ENCODE assay signal across 24 mouse cellular contexts in genomic region chr12:113114856-113115538, GRCm38 (mm10). TPM values are rescaled to one million over a fixed set of nuclear protein-coding genes. Genes with fewer than 3 reads are reported as not detected.
DNase-seq lines count a peak whose midpoint lies in the region; ATAC-seq and TF ChIP-seq lines count a peak whose summit lies in the region.
"Had no signal": no experiment of that assay in that cellular context is flagged by ENCODE, and none has a peak within 500 bp of the region (broad histone marks: within the 10 kb centered on the region; RNA-seq: fewer than 3 reads in every experiment).

No protein-coding gene starts in this region.

- H3K9me3 ChIP-seq in embryonic facial prominence, embryonic 14.5 days (ENCODE audit: control insufficient read depth, low read length), result no peaks in the 10 kb centered on the region
- H3K9me3 ChIP-seq in embryonic facial prominence, embryonic 10.5 days, result no peaks in the 10 kb centered on the region
- no peaks in the 10 kb centered on the region for H3K9me3 ChIP-seq in E14TG2a.4 (ENCODE audit: low read length)
- no peaks in the 10 kb centered on the region for H3K9me3 ChIP-seq in ES-E14 (ENCODE audit: control insufficient read depth, insufficient read depth, low read depth, low read length)
- H3K9me3 ChIP-seq in intestine, postnatal 0 days (ENCODE audit: control insufficient read depth), result no peaks in the 10 kb centered on the region
- H3K9me3 ChIP-seq: forebrain, embryonic 15.5 days; heart, embryonic 15.5 days; hindbrain, embryonic 10.5 days had no signal

- no peaks in the 10 kb centered on the region for H3K4me1 ChIP-seq in embryonic facial prominence, embryonic 14.5 days (ENCODE audit: control insufficient read depth, insufficient read depth, low read length)
- no peaks in the 10 kb centered on the region for H3K4me1 ChIP-seq in embryonic facial prominence, embryonic 10.5 days
- H3K4me1 ChIP-seq in E14TG2a.4 (replicated peaks; ENCODE audit: low read depth, low read length) (peaks cover 96% of the 10 kb centered on the region), ES-E14 (ENCODE audit: control insufficient read depth in 2 of 2, insufficient read depth in 2 of 2, low read length in 2 of 2, poor library complexity in 1 of 2) (peaks cover 13 to 31% of the 10 kb centered on the region in 2 experiments)
- no peaks in the 10 kb centered on the region for H3K4me1 ChIP-seq in intestine, postnatal 0 days (replicated peaks; ENCODE audit: control insufficient read depth, insufficient read depth, low read length)
- no peaks in the 10 kb centered on the region; the same call in 1 of the 2 replicates for H3K4me1 ChIP-seq in thymus, adult 2 months (replicated peaks; ENCODE audit: control insufficient read depth, insufficient read depth, low read length)
- H3K4me1 ChIP-seq: forebrain, embryonic 15.5 days; hindbrain, embryonic 10.5 days had no signal

- WGBS in embryonic facial prominence, embryonic 14.5 days, result 80% methylated on average over 16 of the region's 16 CpGs
- 87% methylated on average over 16 of the region's 16 CpGs for WGBS in embryonic facial prominence, embryonic 10.5 days
- 67% methylated on average over 16 of the region's 16 CpGs for WGBS in intestine, postnatal 0 days
- WGBS in thymus, adult 2 months, result 89% methylated on average over 16 of the region's 16 CpGs

- no peak overlapping the region for H3K4me3 ChIP-seq in embryonic facial prominence, embryonic 14.5 days (ENCODE audit: low read depth, low read length)
- H3K4me3 ChIP-seq in embryonic facial prominence, embryonic 10.5 days, result no peak overlapping the region
- H3K4me3 ChIP-seq in E14TG2a.4 (replicated peaks; ENCODE audit: low read length), result peak overlapping the region; percentile 49
- no peak overlapping the region for H3K4me3 ChIP-seq in ES-E14 (ENCODE audit: insufficient read depth in 1 of 2, low read depth in 1 of 2, low read length in 2 of 2, poor library complexity in 1 of 2, severe bottlenecking in 1 of 2)
- no peak overlapping the region for H3K4me3 ChIP-seq in intestine, postnatal 0 days (ENCODE audit: low read depth, low read length)
- no peak overlapping the region for H3K4me3 ChIP-seq in thymus, adult 2 months (ENCODE audit: control insufficient read depth, insufficient read depth, low read length)
- H3K4me3 ChIP-seq: forebrain, embryonic 15.5 days; heart, embryonic 15.5 days; hindbrain, embryonic 10.5 days had no signal

- no peak overlapping the region for H3K9ac ChIP-seq in embryonic facial prominence, embryonic 14.5 days (ENCODE audit: low read depth, low read length)
- H3K9ac ChIP-seq in ES-E14 (ENCODE audit: insufficient read depth, low read depth, low read length, poor library complexity, severe bottlenecking), result no peak overlapping the region
- H3K9ac ChIP-seq in intestine, postnatal 0 days (ENCODE audit: low read depth, low read length), result no peak overlapping the region
- H3K9ac ChIP-seq: forebrain, embryonic 15.5 days; heart, embryonic 15.5 days; hindbrain, embryonic 14.5 days had no signal

- in situ Hi-C loops in ES-E14 (cut with MboI; ENCODE audit: low sequenced_read_pairs in 2 of 2, unreplicated experiment in 2 of 2), result no loop called here

- no peak overlapping the region for H3K4me2 ChIP-seq in embryonic facial prominence, embryonic 14.5 days (ENCODE audit: low read depth, low read length)
- no peak overlapping the region for H3K4me2 ChIP-seq in intestine, postnatal 0 days (replicated peaks; ENCODE audit: low read depth)
- H3K4me2 ChIP-seq: forebrain, embryonic 15.5 days; heart, embryonic 11.5 days; heart, embryonic 15.5 days; hindbrain, embryonic 14.5 days had no signal

- no peak overlapping the region for H3K27ac ChIP-seq in embryonic facial prominence, embryonic 14.5 days (replicated peaks; ENCODE audit: low read depth, low read length)
- no peak overlapping the region for H3K27ac ChIP-seq in embryonic facial prominence, embryonic 10.5 days (replicated peaks)
- peak overlapping the region; percentile 65 for H3K27ac ChIP-seq in ES-E14 (ENCODE audit: insufficient read depth, low read depth, low read length, poor library complexity, severe bottlenecking)
- no peak overlapping the region for H3K27ac ChIP-seq in intestine, postnatal 0 days (ENCODE audit: low read depth, low read length)
- H3K27ac ChIP-seq in thymus, adult 2 months (ENCODE audit: control insufficient read depth, insufficient read depth, low read length), result no peak overlapping the region
- H3K27ac ChIP-seq: forebrain, embryonic 15.5 days; heart, embryonic 15.5 days; hindbrain, embryonic 10.5 days; hindbrain, embryonic 14.5 days had no signal

- peak; percentile 12; the same call in 1 of the 2 replicates for ATAC-seq in embryonic facial prominence, embryonic 14.5 days (ENCODE audit: low read depth)
- ATAC-seq in intestine, postnatal 0 days, result peak; percentile 22; the same call in 1 of the 2 replicates
- ATAC-seq: forebrain, embryonic 15.5 days; Patski had no signal

- H3K27me3 ChIP-seq in embryonic facial prominence, embryonic 14.5 days (replicated peaks; ENCODE audit: control insufficient read depth, insufficient read depth, low read length), result no peaks in the 10 kb centered on the region
- no peaks in the 10 kb centered on the region for H3K27me3 ChIP-seq in embryonic facial prominence, embryonic 10.5 days (replicated peaks; ENCODE audit: low read depth, poor library complexity, severe bottlenecking)
- H3K27me3 ChIP-seq in E14TG2a.4 (ENCODE audit: insufficient read depth, low read length), result no peaks in the 10 kb centered on the region
- H3K27me3 ChIP-seq in intestine, postnatal 0 days (replicated peaks; ENCODE audit: control insufficient read depth, insufficient read depth, low read length), result no peaks in the 10 kb centered on the region
- no peaks in the 10 kb centered on the region for H3K27me3 ChIP-seq in thymus, adult 2 months (ENCODE audit: control insufficient read depth, insufficient read depth, low read length)
- H3K27me3 ChIP-seq: forebrain, embryonic 15.5 days; heart, embryonic 15.5 days; Patski had no signal

- no peak for TF ChIP-seq POLR2A in thymus, adult 2 months (IDR thresholded peaks at IDR 0.05; ENCODE audit: control insufficient read depth, extremely low read depth, insufficient read depth, low read length, poor library complexity)

- no peak for TF ChIP-seq CTCF in E14TG2a.4 (conservative IDR thresholded peaks at IDR 0.05; ENCODE audit: low read length)
- TF ChIP-seq CTCF in intestine, postnatal 0 days (IDR thresholded peaks at IDR 0.05; ENCODE audit: low read depth), result peak; percentile 34; the same call in 1 of the 2 replicates
- TF ChIP-seq CTCF in thymus, adult 2 months (IDR thresholded peaks at IDR 0.05; ENCODE audit: borderline replicate concordance, control insufficient read depth, extremely low read depth, insufficient read depth, low read length, poor library complexity), result no peak

- intact Hi-C loops in left cerebral cortex, postnatal 25 days (cut with DNase I), result no loop called here
- intact Hi-C loops in left cerebral cortex, postnatal 4 days (cut with DNase I), result no loop called here

- DNase-seq in embryonic facial prominence, embryonic 14.5 days (ENCODE audit: low spot score), result no peak
- DNase-seq in embryonic facial prominence, embryonic 10.5 days (ENCODE audit: low spot score), result no peak
- DNase-seq in ES-E14 (ENCODE audit: low read depth, low spot score), result peak; percentile 88
- DNase-seq in left cerebral cortex, postnatal 25 days (ENCODE audit: low spot score in 2 of 2), result no peak
- DNase-seq in thymus, adult 2 months, result no peak
- no peak for DNase-seq in left cerebral cortex, postnatal 4 days
- DNase-seq: cerebellum, adult 11-12 months; cerebellum, postnatal 10 days; gastrocnemius, postnatal 10 days; heart, adult 18-20 months; heart, postnatal 14 days; kidney, adult 11 months had no signal

- H3K36me3 ChIP-seq in embryonic facial prominence, embryonic 14.5 days (ENCODE audit: control insufficient read depth, insufficient read depth, low read length), result peaks cover 72% of the 10 kb centered on the region
- H3K36me3 ChIP-seq in embryonic facial prominence, embryonic 10.5 days (replicated peaks), result peaks cover 90% of the 10 kb centered on the region
- peaks cover 79% of the 10 kb centered on the region for H3K36me3 ChIP-seq in E14TG2a.4 (ENCODE audit: insufficient read depth, low read length)
- H3K36me3 ChIP-seq in ES-E14 (ENCODE audit: control insufficient read depth, insufficient read depth, low read length, poor library complexity, severe bottlenecking), result peaks cover 52% of the 10 kb centered on the region
- H3K36me3 ChIP-seq in intestine, postnatal 0 days (ENCODE audit: control insufficient read depth, insufficient read depth), result peaks cover 59% of the 10 kb centered on the region
- H3K36me3 ChIP-seq in thymus, adult 2 months (ENCODE audit: control insufficient read depth, insufficient read depth, low read length), result peaks cover 12% of the 10 kb centered on the region; the same call in 1 of the 2 replicates

RNA-seq across cellular contexts. Expression of gene Mta1, which starts 16.9 kb away (rescaled TPM):
- polyA plus RNA-seq in embryonic facial prominence, embryonic 14.5 days (2014; fragmentation: Nextera tagmentation; extraction: Ambion mirVana), result 19.8 and 21.3 TPM in 2 replicates
- 20.3 and 21.0 TPM in 2 replicates for polyA plus RNA-seq in embryonic facial prominence, embryonic 10.5 days (2016; fragmentation: Nextera tagmentation; extraction: Ambion mirVana)
- total RNA-seq in ES-E14 (2012; rRNA removed), result 30.3 and 49.7 TPM in 2 replicates
- 4.9 and 5.6 TPM in 2 replicates for polyA plus RNA-seq in intestine, postnatal 0 days (2015; fragmentation: Nextera tagmentation; extraction: Ambion mirVana)
- 10 to 100 TPM; 76.7 to 82.7 TPM for total RNA-seq in left cerebral cortex, postnatal 25 days (2021)
- 163 and 208 TPM in 2 replicates for polyA plus RNA-seq in thymus, adult 2 months (2012; rRNA removed)
- total RNA-seq in left cerebral cortex, postnatal 4 days (2021), result 100 to 1,000 TPM; 103 to 105 TPM

RNA-seq across cellular contexts. Expression of gene Crip2, which starts 25.0 kb away (rescaled TPM):
- polyA plus RNA-seq in embryonic facial prominence, embryonic 14.5 days (2014; fragmentation: Nextera tagmentation; extraction: Ambion mirVana), result 154 and 185 TPM in 2 replicates
- polyA plus RNA-seq in embryonic facial prominence, embryonic 10.5 days (2016; fragmentation: Nextera tagmentation; extraction: Ambion mirVana), result 91.8 and 96.4 TPM in 2 replicates
- total RNA-seq in ES-E14 (2012; rRNA removed), result 54.6 and 62.2 TPM in 2 replicates
- polyA plus RNA-seq in intestine, postnatal 0 days (2015; fragmentation: Nextera tagmentation; extraction: Ambion mirVana), result 90.4 and 96.8 TPM in 2 replicates
- total RNA-seq in left cerebral cortex, postnatal 25 days (2021), result 100 to 1,000 TPM; 160 to 161 TPM
- polyA plus RNA-seq in thymus, adult 2 months (2012; rRNA removed), result 95.9 and 282 TPM in 2 replicates
- total RNA-seq in left cerebral cortex, postnatal 4 days (2021), result 100 to 1,000 TPM; 306 to 334 TPM

RNA-seq across cellular contexts. Expression of gene Crip1, which starts 31.1 kb away (rescaled TPM):
- 408 and 507 TPM in 2 replicates for polyA plus RNA-seq in embryonic facial prominence, embryonic 14.5 days (2014; fragmentation: Nextera tagmentation; extraction: Ambion mirVana)
- 53.6 and 57.1 TPM in 2 replicates for polyA plus RNA-seq in embryonic facial prominence, embryonic 10.5 days (2016; fragmentation: Nextera tagmentation; extraction: Ambion mirVana)
- total RNA-seq in ES-E14 (2012; rRNA removed), result 173 and 210 TPM in 2 replicates
- 1,918 and 1,992 TPM in 2 replicates for polyA plus RNA-seq in intestine, postnatal 0 days (2015; fragmentation: Nextera tagmentation; extraction: Ambion mirVana)
- total RNA-seq in left cerebral cortex, postnatal 25 days (2021), result 10 to 100 TPM; 12.4 to 15.2 TPM
- 904 and 1,218 TPM in 2 replicates for polyA plus RNA-seq in thymus, adult 2 months (2012; rRNA removed)
- 10 to 100 TPM; 14.9 to 16.3 TPM for total RNA-seq in left cerebral cortex, postnatal 4 days (2021)

RNA-seq across cellular contexts. Expression of gene Tex22, which starts 40.7 kb away (rescaled TPM):
- not detected in 2 replicates for polyA plus RNA-seq in embryonic facial prominence, embryonic 14.5 days (2014; fragmentation: Nextera tagmentation; extraction: Ambion mirVana)
- polyA plus RNA-seq in embryonic facial prominence, embryonic 10.5 days (2016; fragmentation: Nextera tagmentation; extraction: Ambion mirVana), result not detected in 2 replicates
- total RNA-seq in ES-E14 (2012; rRNA removed), result 0.22 and 0.79 TPM in 2 replicates
- polyA plus RNA-seq in intestine, postnatal 0 days (2015; fragmentation: Nextera tagmentation; extraction: Ambion mirVana), result not detected in 2 replicates
- under 1 TPM in 1 of 2 experiments, not detected in 1; 0.44 TPM for total RNA-seq in left cerebral cortex, postnatal 25 days (2021)
- polyA plus RNA-seq in thymus, adult 2 months (2012; rRNA removed), result 0.31 and 0.66 TPM in 2 replicates
- total RNA-seq in left cerebral cortex, postnatal 4 days (2021), result under 1 TPM; 0.40 to 0.74 TPM
- total RNA-seq: adrenal gland, postnatal 10 days; heart, adult 18-20 months had no signal
- polyA plus RNA-seq: C2C12; embryonic facial prominence, embryonic 11.5 days; forebrain, embryonic 11.5 days; heart, embryonic 15.5 days; hindbrain, embryonic 10.5 days; Patski had no signal

RNA-seq across cellular contexts. Expression of gene Tedc1, which starts 41.2 kb away (rescaled TPM):
- 19.8 and 23.5 TPM in 2 replicates for polyA plus RNA-seq in embryonic facial prominence, embryonic 14.5 days (2014; fragmentation: Nextera tagmentation; extraction: Ambion mirVana)
- polyA plus RNA-seq in embryonic facial prominence, embryonic 10.5 days (2016; fragmentation: Nextera tagmentation; extraction: Ambion mirVana), result 57.5 and 59.4 TPM in 2 replicates
- 30.3 and 48.0 TPM in 2 replicates for total RNA-seq in ES-E14 (2012; rRNA removed)
- polyA plus RNA-seq in intestine, postnatal 0 days (2015; fragmentation: Nextera tagmentation; extraction: Ambion mirVana), result 5.5 and 6.8 TPM in 2 replicates
- total RNA-seq in left cerebral cortex, postnatal 25 days (2021), result 1 to 10 TPM; 1.4 to 1.8 TPM
- 96.2 and 125 TPM in 2 replicates for polyA plus RNA-seq in thymus, adult 2 months (2012; rRNA removed)
- total RNA-seq in left cerebral cortex, postnatal 4 days (2021), result 1 to 10 TPM; 5.6 to 5.7 TPM
